Mouse (Mus musculus): ENCODE data around the gene Cnnm1.

DNA sequence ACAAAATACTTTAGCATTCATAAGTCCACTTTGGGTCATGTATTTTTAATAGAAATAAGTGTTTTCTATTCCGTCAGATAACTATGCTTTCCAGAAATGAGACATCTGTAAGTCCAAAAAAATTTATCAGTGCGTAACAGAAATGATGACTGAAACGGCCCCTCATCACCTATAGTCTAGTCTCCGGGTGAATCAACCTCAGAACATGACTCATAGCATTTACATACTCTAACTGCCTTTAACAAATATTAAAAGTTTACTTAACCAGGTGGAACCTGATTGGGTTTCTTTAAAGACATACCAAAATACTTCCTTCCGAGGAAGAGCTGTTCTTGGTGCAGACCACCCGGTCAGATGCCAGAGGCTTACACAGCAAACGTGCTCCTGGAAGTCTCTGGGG lies 78.0 kb downstream of the Cnnm1 start:
- TF ChIP-seq CTCF (IDR thresholded peaks at IDR 0.05; ENCODE audit: low read depth, low read length) (no peak), GATA1 (IDR thresholded peaks at IDR 0.05; ENCODE audit: borderline replicate concordance, low read length) (no peak), POLR2AphosphoS5 (IDR thresholded peaks at IDR 0.05; ENCODE audit: insufficient replicate concordance, low read depth, low read length) (no peak), TAL1 (conservative IDR thresholded peaks at IDR 0.05; ENCODE audit: low read depth, low read length) (no peak), GATA2 (IDR thresholded peaks at IDR 0.05; ENCODE audit: borderline replicate concordance, low read depth, low read length) (no peak)

Data from G1E (cell line).